Mouse (Mus musculus) kidney, adult 2 months (tissue): ENCODE measurements around the gene Plxna4. TPM values are rescaled to one million over a fixed set of nuclear protein-coding genes. Genes with fewer than 3 reads are reported as not detected.

ENCODE experiments used
- DNase-seq: peaks from one replicate; pipeline ENCODE4 v3.0.0; 2021
- H3K27ac ChIP-seq: fragments of 200-500 bp; 2 replicates; pipeline ENCODE4 v1.5.1; 2012; ENCODE audit warnings: low read depth, low read length, control low read depth, inconsistent platforms; ENCODE audit not compliant: insufficient read depth
- H3K27me3 ChIP-seq: fragments of 200-500 bp; replicated peaks from 2 replicates; pipeline ENCODE4 v1.6.1; 2012; ENCODE audit warnings: mild to moderate bottlenecking, moderate library complexity, low read length, inconsistent platforms; ENCODE audit not compliant: control insufficient read depth, insufficient read depth
- H3K36me3 ChIP-seq: fragments of 200-500 bp; 2 replicates; pipeline ENCODE4 v1.6.1; 2012; ENCODE audit warnings: mild to moderate bottlenecking, moderate library complexity, low read length, inconsistent platforms; ENCODE audit not compliant: control insufficient read depth, insufficient read depth
- H3K4me1 ChIP-seq: fragments of 200-500 bp; 2 replicates; pipeline ENCODE4 v1.6.1; 2011; ENCODE audit warnings: low read length; ENCODE audit not compliant: control insufficient read depth, insufficient read depth
- H3K4me3 ChIP-seq: fragments of 200-500 bp; 2 replicates; pipeline ENCODE4 v1.5.1; 2011; ENCODE audit warnings: mild to moderate bottlenecking, low read depth, low read length, control low read depth; ENCODE audit not compliant: insufficient read depth
- CTCF ChIP-seq: fragments of 200-500 bp; conservative IDR thresholded peaks from 2 replicates; pipeline ENCODE4 v1.5.1; 2011; ENCODE audit warnings: low read depth, mild to moderate bottlenecking, control low read depth, low read length, moderate library complexity, mixed read lengths; ENCODE audit not compliant: insufficient read depth, insufficient read length
- POLR2A ChIP-seq: fragments of 200-500 bp; IDR thresholded peaks from one replicate; pipeline ENCODE4 v1.6.1; 2011; ENCODE audit warnings: low read depth, low read length, control low read depth
- WGBS: fragments of 180-500 bp; shearing (Covaris S2); methylation state at CpG from one replicate; pipeline ENCODE4 v1.1.7; 2018; 5-methylcytosine and 5-hydroxymethylcytosine counted together
- polyA plus RNA-seq: library from polyadenylated mRNA; depleted of rRNA; stranded (reverse); fragments of >200 nt; gene quantifications from 2 replicates; pipeline ENCODE4 v1.2.3, GENCODE M21; 2012

Gene Plxna4
- polyA plus RNA-seq, 1 experiment, result 1.8 TPM

- no peaks in the 10 kb centered on the region for H3K4me1 ChIP-seq
- H3K4me3 ChIP-seq, result no peak overlapping the region
- 33% methylated on average over 1 of the region's 1 CpGs for WGBS
- H3K27me3 ChIP-seq, result no peaks in the 10 kb centered on the region
- TF ChIP-seq POLR2A (no peak), CTCF (no peak)
- DNase-seq, result peak; percentile 48
- peak overlapping the region; percentile 81 for H3K27ac ChIP-seq
- no peaks in the 10 kb centered on the region for H3K36me3 ChIP-seq
Measured at GRCm38 (mm10) chr6:32202664-32203192, 385.3 kb downstream of the Plxna4 start.

DNA sequence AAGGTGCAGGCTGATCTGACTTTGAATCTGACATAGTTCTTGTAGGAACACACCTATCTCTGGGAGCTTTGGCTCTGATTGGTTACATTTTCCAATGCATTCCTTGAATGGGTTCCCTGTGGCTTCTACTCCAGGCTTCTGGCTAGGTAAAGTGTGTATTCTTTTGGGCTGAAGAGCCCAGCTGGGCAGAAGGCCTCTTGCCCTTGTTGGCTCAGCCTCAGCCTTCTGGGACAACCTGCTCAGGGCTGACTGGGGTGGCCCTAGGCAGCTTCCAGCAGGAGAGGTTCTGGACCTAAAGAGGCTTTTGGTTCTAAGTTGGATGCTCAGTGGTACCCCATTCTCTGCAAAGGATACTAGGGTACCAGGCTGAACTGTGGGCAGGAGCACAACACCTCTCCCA lies 386.5 kb downstream of the Plxna4 start:
- Histone ChIP-seq H3K27me3 (no peaks in the 10 kb centered on the region), H3K36me3 (no peaks in the 10 kb centered on the region), H3K4me1 (no peaks in the 10 kb centered on the region), H3K4me3 (no peak overlapping the region), H3K27ac (no peak overlapping the region)
- no peak for DNase-seq
- TF ChIP-seq POLR2A, result no peak
- no peak for TF ChIP-seq CTCF

DNA sequence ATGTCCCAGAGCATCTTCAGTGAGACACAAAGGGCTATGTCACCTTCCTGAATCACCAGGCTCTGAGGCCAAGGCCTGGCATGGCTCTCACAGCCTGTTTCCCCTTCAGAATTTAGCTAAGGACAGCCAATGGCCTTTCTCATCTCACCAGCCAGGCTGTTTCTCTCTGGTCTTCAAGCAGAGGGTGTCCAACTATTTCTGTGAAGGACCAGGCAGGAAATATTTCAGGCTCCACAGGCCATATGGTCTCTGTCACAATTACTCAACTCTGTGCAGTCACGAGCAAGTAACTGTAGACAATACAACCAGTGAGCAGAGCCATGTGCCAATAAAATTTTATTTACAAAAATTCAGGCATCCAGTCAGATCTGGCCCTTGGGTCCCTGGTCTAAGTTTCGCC lies 388.4 kb downstream of the Plxna4 start:
- Histone ChIP-seq H3K27ac (no peak overlapping the region), H3K27me3 (no peaks in the 10 kb centered on the region), H3K4me1 (no peaks in the 10 kb centered on the region), H3K36me3 (no peaks in the 10 kb centered on the region), H3K4me3 (no peak overlapping the region)
- TF ChIP-seq CTCF (no peak), POLR2A (no peak)
- no peak for DNase-seq
- WGBS, result 86% methylated on average over 2 of the region's 2 CpGs

DNA sequence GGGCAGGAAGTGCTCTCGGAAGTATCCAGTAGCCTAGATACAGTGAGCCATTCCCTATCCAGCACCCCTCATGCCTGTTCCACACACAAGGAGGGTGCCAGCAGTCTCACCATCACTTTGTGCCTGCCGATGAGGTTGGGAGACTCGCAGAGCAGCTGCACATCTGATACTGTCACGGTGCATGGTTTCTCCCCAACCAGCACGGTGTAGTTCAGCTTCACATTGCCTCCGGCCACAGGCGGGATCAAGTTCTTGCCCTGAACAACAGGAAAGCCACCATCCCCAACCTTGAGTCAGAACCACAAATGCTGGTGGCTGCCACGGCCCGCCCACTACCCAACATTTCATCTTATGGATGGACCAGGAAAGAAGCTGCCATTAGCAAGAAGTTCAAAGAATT lies 391.1 kb downstream of the Plxna4 start:
- WGBS, result 52% methylated on average over 9 of the region's 9 CpGs
- H3K27ac ChIP-seq, result no peak overlapping the region
- DNase-seq, result no peak

DNA sequence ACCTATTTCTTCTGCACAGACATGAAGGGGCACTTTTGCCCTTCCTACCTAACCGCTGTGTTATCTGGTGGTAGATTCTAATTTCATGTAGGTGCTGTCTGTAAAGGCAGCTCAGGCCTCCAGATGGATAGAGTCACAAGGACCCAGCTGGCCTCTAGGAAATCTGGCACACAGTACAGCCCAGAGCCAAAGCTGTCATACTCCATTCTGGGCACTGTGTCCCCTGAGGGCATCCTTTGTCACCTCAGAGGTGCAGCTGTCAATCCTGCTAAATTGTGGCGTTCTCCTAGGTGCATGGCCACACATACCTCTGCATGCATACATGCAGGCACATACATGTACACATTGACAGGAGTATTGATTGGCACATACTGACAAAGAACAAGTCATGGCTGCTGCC lies 394.9 kb downstream of the Plxna4 start:
- no peak for TF ChIP-seq POLR2A
- no peak for TF ChIP-seq CTCF
- H3K27me3 ChIP-seq, result no peaks in the 10 kb centered on the region

More for the DNA sequence above, 391.1 kb downstream of the Plxna4 start:
- Histone ChIP-seq H3K36me3 (no peaks in the 10 kb centered on the region), H3K4me3 (no peak overlapping the region), H3K27me3 (no peaks in the 10 kb centered on the region), H3K4me1 (no peaks in the 10 kb centered on the region)
- no peak for TF ChIP-seq CTCF
- TF ChIP-seq POLR2A, result no peak

GRCm38 (mm10) chr6:32184402-32184985 lies 403.5 kb downstream of the Plxna4 start:
- 89% methylated on average over 4 of the region's 4 CpGs for WGBS
- no peak overlapping the region for H3K27ac ChIP-seq

More for the DNA sequence above, 394.9 kb downstream of the Plxna4 start:
- no peaks in the 10 kb centered on the region for H3K36me3 ChIP-seq
- 94% methylated on average over 2 of the region's 2 CpGs for WGBS
- H3K4me3 ChIP-seq, result no peak overlapping the region
- no peaks in the 10 kb centered on the region for H3K4me1 ChIP-seq
- no peak for DNase-seq
- no peak overlapping the region for H3K27ac ChIP-seq

DNA sequence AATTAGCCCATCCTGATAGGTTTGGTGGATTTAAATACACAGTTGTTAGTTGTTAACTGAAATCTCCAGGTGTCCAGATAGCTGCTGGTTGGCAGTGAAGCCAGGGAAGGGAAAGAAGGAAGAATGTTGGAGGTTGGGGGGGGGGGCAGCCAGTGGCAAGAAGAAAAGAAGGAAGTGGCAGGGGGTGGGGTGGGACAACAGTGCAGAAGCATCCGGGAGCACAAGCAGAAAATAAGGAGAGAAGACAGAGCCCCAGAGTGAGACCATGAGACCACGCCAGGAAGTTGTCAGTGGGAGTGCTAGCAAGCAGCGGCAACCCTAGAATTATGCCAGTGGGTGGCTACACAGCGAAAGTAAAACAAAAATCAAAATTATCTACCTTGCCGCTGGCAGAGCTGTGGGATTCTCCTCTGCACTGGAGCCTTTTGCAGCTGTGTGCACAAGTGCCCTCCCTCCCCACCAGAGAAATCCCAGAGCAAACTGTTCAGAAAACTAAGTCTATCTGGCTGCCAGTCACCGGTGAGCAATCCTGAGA lies 404.3 kb downstream of the Plxna4 start:
- WGBS, result 70% methylated on average over 6 of the region's 6 CpGs
- no peaks in the 10 kb centered on the region for H3K4me1 ChIP-seq
- DNase-seq, result no peak
- TF ChIP-seq POLR2A, result no peak
- TF ChIP-seq CTCF, result no peak
- no peak overlapping the region for H3K4me3 ChIP-seq
- H3K27me3 ChIP-seq, result no peaks in the 10 kb centered on the region
- no peak overlapping the region for H3K27ac ChIP-seq
- no peaks in the 10 kb centered on the region for H3K36me3 ChIP-seq

More at GRCm38 (mm10) chr6:32184402-32184985, 403.5 kb downstream of the Plxna4 start:
- H3K36me3 ChIP-seq, result no peaks in the 10 kb centered on the region
- no peak for TF ChIP-seq POLR2A
- no peak for TF ChIP-seq CTCF
- DNase-seq, result no peak
- H3K27me3 ChIP-seq, result no peaks in the 10 kb centered on the region
- no peaks in the 10 kb centered on the region for H3K4me1 ChIP-seq
- H3K4me3 ChIP-seq, result no peak overlapping the region
